Mouse (Mus musculus) olfactory bulb, adult 2 months (tissue): ENCODE measurements at regions not wholly inside any gene's neighbourhood (a gene's known extent, or its start where the extent isn't known, plus 50 kb on each side); places are given as distances from the start of the nearest gene placed in this dataset.

Source experiments
- CTCF ChIP-seq: fragments of 200-500 bp; IDR thresholded peaks from 2 replicates; pipeline ENCODE4 v1.5.1; 2012; ENCODE audit warnings: low read depth, mild to moderate bottlenecking, low read length, moderate library complexity; ENCODE audit not compliant: insufficient read depth
- POLR2A ChIP-seq: fragments of 200-500 bp; IDR thresholded peaks from 2 replicates; pipeline ENCODE4 v1.6.1; 2012; ENCODE audit warnings: mild to moderate bottlenecking, low read depth, low read length, moderate library complexity; ENCODE audit not compliant: insufficient read depth

- TF ChIP-seq POLR2A (no peak), CTCF (no peak)
Measured at GRCm38 (mm10) chr10:97423039-97423700, 56.2 kb upstream of the Dcn start.
